Mouse (Mus musculus) thymus, adult 2 months (tissue): Measurements from ENCODE around the gene Tubgcp6.

Source experiments
- CTCF ChIP-seq: fragments of 200-500 bp; IDR thresholded peaks from 2 replicates; pipeline ENCODE4 v1.5.1; 2012; ENCODE audit warnings: mild to moderate bottlenecking, control low read depth, low read length, moderate library complexity, borderline replicate concordance; ENCODE audit not compliant: control insufficient read depth, poor library complexity, insufficient read depth; ENCODE audit errors: extremely low read depth
- POLR2A ChIP-seq: fragments of 200-500 bp; IDR thresholded peaks from 2 replicates; pipeline ENCODE4 v1.6.1; 2012; ENCODE audit warnings: mild to moderate bottlenecking, low read length, control low read depth, moderate library complexity; ENCODE audit not compliant: control insufficient read depth, poor library complexity, insufficient read depth; ENCODE audit errors: extremely low read depth

GRCm38 (mm10) chr15:89138531-89138930 lies 15.6 kb upstream of the Tubgcp6 start:
- TF ChIP-seq CTCF (no peak), POLR2A (no peak)
